Mouse (Mus musculus) limb, embryonic 12.5 days (tissue): ENCODE measurements at regions not wholly inside any gene's neighbourhood (a gene's known extent, or its start where the extent isn't known, plus 50 kb on each side); places are given as distances from the start of the nearest gene placed in this dataset.

Source experiments
- ATAC-seq: fragments of 200-750 bp; cut with Nextera tagmentation; 2 replicates; pipeline ENCODE4 v1.8.0; 2017; ENCODE audit warnings: low read depth, moderate TSS enrichment; ENCODE audit not compliant: insufficient number of reproducible peaks, insufficient read depth, low FRiP score, low TSS enrichment
- H3K27ac ChIP-seq: fragments of 300-500 bp; sonication (generic); 2 replicates; pipeline ENCODE4 v1.5.1; 2016; ENCODE audit warnings: mild to moderate bottlenecking, moderate library complexity
- H3K27me3 ChIP-seq: fragments of 300-500 bp; sonication (generic); 2 replicates; pipeline ENCODE4 v1.6.1; 2016; ENCODE audit warnings: mild to moderate bottlenecking, moderate library complexity
- H3K36me3 ChIP-seq: fragments of 300-500 bp; sonication (generic); 2 replicates; pipeline ENCODE4 v1.6.1; 2016; ENCODE audit warnings: mild to moderate bottlenecking, moderate library complexity
- H3K4me1 ChIP-seq: fragments of 300-500 bp; sonication (generic); replicated peaks from 2 replicates; pipeline ENCODE4 v1.6.1; 2016
- H3K4me2 ChIP-seq: fragments of 300-500 bp; sonication (generic); 2 replicates; pipeline ENCODE4 v1.6.1; 2016; ENCODE audit warnings: mild to moderate bottlenecking, moderate library complexity
- H3K4me3 ChIP-seq: fragments of 300-500 bp; sonication (generic); replicated peaks from 2 replicates; pipeline ENCODE4 v1.5.1; 2016; ENCODE audit warnings: mild to moderate bottlenecking
- H3K9ac ChIP-seq: fragments of 300-500 bp; sonication (generic); replicated peaks from 2 replicates; pipeline ENCODE4 v1.6.1; 2016; ENCODE audit warnings: mild to moderate bottlenecking, moderate library complexity
- H3K9me3 ChIP-seq: fragments of 300-500 bp; sonication (generic); 2 replicates; pipeline ENCODE4 v1.6.1; 2016; ENCODE audit warnings: mild to moderate bottlenecking, moderate library complexity
- WGBS: fragments of 180-500 bp; shearing (Covaris S2); methylation state at CpG from one replicate; pipeline ENCODE4 v1.1.7; 2016; 5-methylcytosine and 5-hydroxymethylcytosine counted together

GRCm38 (mm10) chr5:46278190-46278589 is 420.8 kb upstream of the Lcorl start:
- Histone ChIP-seq H3K27ac (no peak overlapping the region), H3K9me3 (no peaks in the 10 kb centered on the region), H3K4me1 (no peaks in the 10 kb centered on the region), H3K9ac (no peak overlapping the region), H3K36me3 (no peaks in the 10 kb centered on the region), H3K4me3 (no peak overlapping the region), H3K4me2 (no peak overlapping the region), H3K27me3 (no peaks in the 10 kb centered on the region)
- no peak for ATAC-seq

- H3K36me3 ChIP-seq, result no peaks in the 10 kb centered on the region
- 89% methylated on average over 6 of the region's 6 CpGs for WGBS
- ATAC-seq, result no peak
These were observed 399.3 kb upstream of the Lcorl start for GRCm38 (mm10) chr5:46256730-46257129.

GRCm38 (mm10) chr5:46253940-46254339 is 396.5 kb upstream of the Lcorl start:
- Histone ChIP-seq H3K27me3 (no peaks in the 10 kb centered on the region), H3K4me3 (no peak overlapping the region), H3K27ac (no peak overlapping the region), H3K4me1 (no peaks in the 10 kb centered on the region), H3K9me3 (no peaks in the 10 kb centered on the region), H3K4me2 (no peak overlapping the region), H3K9ac (no peak overlapping the region), H3K36me3 (no peaks in the 10 kb centered on the region)
- no peak for ATAC-seq

More at GRCm38 (mm10) chr5:46256730-46257129, 399.3 kb upstream of the Lcorl start:
- no peaks in the 10 kb centered on the region for H3K9me3 ChIP-seq
- H3K27me3 ChIP-seq, result no peaks in the 10 kb centered on the region
- no peak overlapping the region for H3K4me2 ChIP-seq
- no peak overlapping the region for H3K4me3 ChIP-seq
- no peaks in the 10 kb centered on the region for H3K4me1 ChIP-seq
- H3K9ac ChIP-seq, result no peak overlapping the region
- no peak overlapping the region for H3K27ac ChIP-seq

- Histone ChIP-seq H3K27ac (no peak overlapping the region), H3K4me1 (no peaks in the 10 kb centered on the region), H3K4me3 (no peak overlapping the region), H3K9ac (no peak overlapping the region), H3K36me3 (no peaks in the 10 kb centered on the region), H3K4me2 (no peak overlapping the region), H3K27me3 (no peaks in the 10 kb centered on the region), H3K9me3 (no peaks in the 10 kb centered on the region)
- WGBS, result 82% methylated on average over 5 of the region's 5 CpGs
- no peak for ATAC-seq
These were observed 378.1 kb upstream of the Lcorl start for GRCm38 (mm10) chr5:46235364-46236067.

GRCm38 (mm10) chr5:46232780-46233179 is 375.4 kb upstream of the Lcorl start:
- Histone ChIP-seq H3K4me3 (no peak overlapping the region), H3K27ac (no peak overlapping the region), H3K9me3 (no peaks in the 10 kb centered on the region), H3K36me3 (no peaks in the 10 kb centered on the region), H3K4me1 (no peaks in the 10 kb centered on the region), H3K4me2 (no peak overlapping the region), H3K9ac (no peak overlapping the region), H3K27me3 (no peaks in the 10 kb centered on the region)
- ATAC-seq, result no peak

- H3K4me3 ChIP-seq, result no peak overlapping the region
- 74% methylated on average over 3 of the region's 3 CpGs for WGBS
These were observed 371.3 kb upstream of the Lcorl start for GRCm38 (mm10) chr5:46228667-46229066.

GRCm38 (mm10) chr5:46212845-46213468 is 355.5 kb upstream of the Lcorl start:
- no peak for ATAC-seq
- no peak overlapping the region for H3K4me3 ChIP-seq
- no peaks in the 10 kb centered on the region for H3K9me3 ChIP-seq
- H3K4me1 ChIP-seq, result no peaks in the 10 kb centered on the region
- no peaks in the 10 kb centered on the region for H3K27me3 ChIP-seq
- H3K36me3 ChIP-seq, result no peaks in the 10 kb centered on the region
- no peak overlapping the region for H3K4me2 ChIP-seq
- no peak overlapping the region for H3K9ac ChIP-seq
- H3K27ac ChIP-seq, result no peak overlapping the region
- 75% methylated on average over 4 of the region's 4 CpGs for WGBS

More at GRCm38 (mm10) chr5:46228667-46229066, 371.3 kb upstream of the Lcorl start:
- no peaks in the 10 kb centered on the region for H3K27me3 ChIP-seq
- no peaks in the 10 kb centered on the region for H3K4me1 ChIP-seq
- H3K36me3 ChIP-seq, result no peaks in the 10 kb centered on the region
- H3K4me2 ChIP-seq, result no peak overlapping the region
- no peak overlapping the region for H3K27ac ChIP-seq
- no peak for ATAC-seq
- no peak overlapping the region for H3K9ac ChIP-seq
- no peaks in the 10 kb centered on the region for H3K9me3 ChIP-seq

GRCm38 (mm10) chr5:46209076-46209475 is 351.7 kb upstream of the Lcorl start:
- H3K4me3 ChIP-seq, result no peak overlapping the region
- H3K27ac ChIP-seq, result no peak overlapping the region
- ATAC-seq, result no peak
- 76% methylated on average over 2 of the region's 2 CpGs for WGBS
- H3K36me3 ChIP-seq, result no peaks in the 10 kb centered on the region
- H3K9ac ChIP-seq, result no peak overlapping the region
- H3K4me2 ChIP-seq, result no peak overlapping the region
- no peaks in the 10 kb centered on the region for H3K4me1 ChIP-seq
- H3K27me3 ChIP-seq, result no peaks in the 10 kb centered on the region
- no peaks in the 10 kb centered on the region for H3K9me3 ChIP-seq

- 76% methylated on average over 4 of the region's 4 CpGs for WGBS
- H3K4me2 ChIP-seq, result no peak overlapping the region
- no peaks in the 10 kb centered on the region for H3K36me3 ChIP-seq
- H3K27me3 ChIP-seq, result no peaks in the 10 kb centered on the region
- H3K4me1 ChIP-seq, result no peaks in the 10 kb centered on the region
- no peak for ATAC-seq
- H3K9ac ChIP-seq, result no peak overlapping the region
- no peak overlapping the region for H3K27ac ChIP-seq
- H3K9me3 ChIP-seq, result no peaks in the 10 kb centered on the region
- no peak overlapping the region for H3K4me3 ChIP-seq
These were observed 346.3 kb upstream of the Lcorl start for GRCm38 (mm10) chr5:46203744-46204143.

GRCm38 (mm10) chr5:46202457-46202772 is 345.0 kb upstream of the Lcorl start:
- Histone ChIP-seq H3K4me1 (no peaks in the 10 kb centered on the region), H3K4me2 (no peak overlapping the region), H3K36me3 (no peaks in the 10 kb centered on the region), H3K27ac (no peak overlapping the region), H3K27me3 (no peaks in the 10 kb centered on the region), H3K9me3 (no peaks in the 10 kb centered on the region), H3K4me3 (no peak overlapping the region), H3K9ac (no peak overlapping the region)
- 78% methylated on average over 2 of the region's 2 CpGs for WGBS
- no peak for ATAC-seq

GRCm38 (mm10) chr5:46201639-46202456 is 344.4 kb upstream of the Lcorl start:
- WGBS, result 82% methylated on average over 6 of the region's 6 CpGs
- Histone ChIP-seq H3K27me3 (no peaks in the 10 kb centered on the region), H3K9ac (no peak overlapping the region)

More at GRCm38 (mm10) chr5:46201639-46202456, 344.4 kb upstream of the Lcorl start:
- H3K4me3 ChIP-seq, result no peak overlapping the region
- ATAC-seq, result no peak
- H3K4me2 ChIP-seq, result no peak overlapping the region
- no peaks in the 10 kb centered on the region for H3K36me3 ChIP-seq
- H3K9me3 ChIP-seq, result no peaks in the 10 kb centered on the region
- H3K4me1 ChIP-seq, result no peaks in the 10 kb centered on the region
- H3K27ac ChIP-seq, result no peak overlapping the region
